Mouse (Mus musculus) heart, postnatal 0 days (tissue): Measurements from ENCODE around the gene Lhfp.

Experiments used
- CTCF ChIP-seq: IDR thresholded peaks from 2 replicates; pipeline ENCODE4 v1.5.1; 2016; ENCODE audit warnings: antibody characterized with exemption, control low read depth, low read depth
- EP300 ChIP-seq: IDR thresholded peaks from 2 replicates; pipeline ENCODE4 v1.6.1; 2016; ENCODE audit warnings: antibody characterized with exemption, low read depth

DNA sequence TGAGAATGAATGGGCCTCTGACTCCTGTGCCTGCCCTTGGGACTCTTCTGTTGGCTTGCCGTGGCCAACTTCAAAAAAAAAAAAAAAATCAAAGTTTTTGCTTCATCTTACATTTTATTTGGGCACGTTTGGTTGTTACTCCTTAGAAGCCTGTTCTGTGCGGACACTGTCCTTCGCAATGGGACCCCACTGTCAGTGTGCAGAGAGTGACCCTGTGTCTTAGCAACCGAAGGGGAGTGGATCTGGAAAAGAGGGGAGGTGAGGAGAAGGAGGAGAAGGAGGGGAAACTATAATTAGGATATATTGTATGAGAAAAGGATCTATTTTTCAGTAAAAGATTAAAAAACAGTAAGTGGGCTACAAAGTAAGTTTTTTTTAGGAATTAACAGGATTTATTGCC, 242.7 kb downstream of the Lhfp start:
- TF ChIP-seq CTCF, result no peak
- no peak for TF ChIP-seq EP300
